Mouse (Mus musculus): Measurements from ENCODE around the gene Gatm. TPM values are rescaled to one million over a fixed set of nuclear protein-coding genes. Genes with fewer than 3 reads are reported as not detected.
A peak's percentile ranks its signal among the peaks of the same experiment; 100 is the strongest.

Gatm gene
- 59.9 and 61.8 TPM in 2 replicates for polyA plus RNA-seq (2015; fragmentation: Nextera tagmentation; extraction: Ambion mirVana)

DNA sequence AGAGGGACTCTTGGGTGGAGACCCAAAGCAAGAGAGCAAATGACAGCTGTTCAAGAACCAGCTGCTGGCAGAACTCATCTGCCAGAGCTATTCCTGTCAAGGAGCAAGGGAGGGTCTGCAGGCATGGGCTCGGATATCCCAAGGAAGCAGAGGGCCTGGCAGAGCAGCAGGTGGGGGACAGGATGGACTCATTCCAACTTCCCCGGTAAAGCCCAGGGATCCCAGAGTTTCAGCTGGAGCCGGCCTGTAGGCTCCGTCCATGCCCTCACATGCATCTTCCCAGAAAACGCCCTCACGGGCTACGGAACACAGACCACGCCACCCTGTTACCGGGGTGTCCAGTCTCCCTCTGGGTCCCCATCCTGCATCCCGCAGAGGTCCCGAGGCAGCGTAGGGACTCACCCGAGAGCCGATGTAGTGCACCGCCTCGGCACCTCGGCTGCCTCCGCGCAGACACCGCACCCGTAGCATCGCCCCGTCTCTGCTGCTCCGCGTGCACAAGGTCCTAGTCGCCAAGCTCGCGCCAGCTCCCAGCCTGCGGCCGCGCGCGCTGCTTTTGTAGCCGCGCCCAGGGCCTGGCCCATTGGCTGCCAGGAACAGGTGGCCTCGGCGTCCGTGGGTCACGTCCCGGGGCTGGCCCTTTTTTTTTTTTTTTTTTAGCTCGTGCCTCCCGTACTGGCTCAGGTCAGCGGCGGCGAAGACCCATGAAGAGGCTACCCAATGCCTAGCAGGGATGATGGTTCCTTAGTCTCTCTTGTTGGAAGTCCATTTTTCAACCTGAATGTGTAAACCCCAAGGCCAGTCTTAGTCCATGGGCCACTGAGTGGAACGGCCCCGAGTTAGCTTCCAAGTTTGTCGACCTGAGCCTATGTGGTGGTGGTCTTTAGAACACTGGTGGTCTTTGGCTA lies at the start of gene Gatm:
TSS of gene Gatm (minus strand) at position 558 of the 908 bp plus-strand sequence.
- Histone ChIP-seq H3K27me3 (replicated peaks; ENCODE audit: control insufficient read depth, insufficient read depth, low read length) (no peaks in the 10 kb centered on the region), H3K4me2 (ENCODE audit: low read length) (peak within 1 kb of the TSS; percentile 89), H3K4me3 (ENCODE audit: low read length) (peak within 1 kb of the TSS; percentile 77), H3K4me1 (ENCODE audit: control insufficient read depth, insufficient read depth, low read depth, low read length) (peaks cover 3% of the 10 kb centered on the region; the same call in 1 of the 2 replicates), H3K9me3 (ENCODE audit: control insufficient read depth, low read length) (no peaks in the 10 kb centered on the region), H3K36me3 (ENCODE audit: control insufficient read depth, insufficient read depth, low read length) (no peaks in the 10 kb centered on the region), H3K9ac (ENCODE audit: low read depth, low read length) (peak within 1 kb of the TSS; percentile 88), H3K27ac (ENCODE audit: low read depth, low read length) (peak within 1 kb of the TSS; percentile 72; the same call in 1 of the 2 replicates)
- WGBS: 2% methylated on average over 42 of the region's 48 CpGs
- ATAC-seq: peak; percentile 98

GRCm38 (mm10) chr2:122659825-122660224 lies 48.7 kb upstream of the Gatm start:
- Histone ChIP-seq H3K36me3 (ENCODE audit: control insufficient read depth, insufficient read depth, low read length) (no peaks in the 10 kb centered on the region), H3K27me3 (replicated peaks; ENCODE audit: control insufficient read depth, insufficient read depth, low read length) (no peaks in the 10 kb centered on the region), H3K27ac (ENCODE audit: low read depth, low read length) (no peak overlapping the region), H3K9ac (ENCODE audit: low read depth, low read length) (no peak overlapping the region), H3K9me3 (ENCODE audit: control insufficient read depth, low read length) (no peaks in the 10 kb centered on the region), H3K4me3 (ENCODE audit: low read length) (no peak overlapping the region), H3K4me1 (ENCODE audit: control insufficient read depth, insufficient read depth, low read depth, low read length) (no peaks in the 10 kb centered on the region), H3K4me2 (ENCODE audit: low read length) (no peak overlapping the region)
- 88% methylated on average over 7 of the region's 7 CpGs for WGBS
- ATAC-seq: no peak

- H3K4me1 ChIP-seq (ENCODE audit: control insufficient read depth, insufficient read depth, low read depth, low read length): no peaks in the 10 kb centered on the region
- no peak overlapping the region for H3K4me3 ChIP-seq (ENCODE audit: low read length)
- no peaks in the 10 kb centered on the region for H3K9me3 ChIP-seq (ENCODE audit: control insufficient read depth, low read length)
- no peak overlapping the region for H3K9ac ChIP-seq (ENCODE audit: low read depth, low read length)
- ATAC-seq: no peak
- no peaks in the 10 kb centered on the region for H3K27me3 ChIP-seq (replicated peaks; ENCODE audit: control insufficient read depth, insufficient read depth, low read length)
- WGBS: 89% methylated on average over 11 of the region's 11 CpGs
- no peak overlapping the region for H3K27ac ChIP-seq (ENCODE audit: low read depth, low read length)
- H3K36me3 ChIP-seq (ENCODE audit: control insufficient read depth, insufficient read depth, low read length): no peaks in the 10 kb centered on the region
- no peak overlapping the region for H3K4me2 ChIP-seq (ENCODE audit: low read length)
Measured at GRCm38 (mm10) chr2:122657707-122658524, 46.8 kb upstream of the Gatm start.

- ATAC-seq: no peak
- Histone ChIP-seq H3K4me3 (ENCODE audit: low read length) (no peak overlapping the region), H3K9ac (ENCODE audit: low read depth, low read length) (no peak overlapping the region), H3K27ac (ENCODE audit: low read depth, low read length) (no peak overlapping the region), H3K4me1 (ENCODE audit: control insufficient read depth, insufficient read depth, low read depth, low read length) (no peaks in the 10 kb centered on the region), H3K9me3 (ENCODE audit: control insufficient read depth, low read length) (no peaks in the 10 kb centered on the region), H3K4me2 (ENCODE audit: low read length) (no peak overlapping the region), H3K36me3 (ENCODE audit: control insufficient read depth, insufficient read depth, low read length) (no peaks in the 10 kb centered on the region), H3K27me3 (replicated peaks; ENCODE audit: control insufficient read depth, insufficient read depth, low read length) (no peaks in the 10 kb centered on the region)
- WGBS: 61% methylated on average over 9 of the region's 9 CpGs
Measured at GRCm38 (mm10) chr2:122656767-122657166, 45.7 kb upstream of the Gatm start.

GRCm38 (mm10) chr2:122656052-122656451 lies 44.9 kb upstream of the Gatm start:
- Histone ChIP-seq H3K9ac (ENCODE audit: low read depth, low read length) (no peak overlapping the region), H3K4me3 (ENCODE audit: low read length) (no peak overlapping the region), H3K4me1 (ENCODE audit: control insufficient read depth, insufficient read depth, low read depth, low read length) (no peaks in the 10 kb centered on the region), H3K36me3 (ENCODE audit: control insufficient read depth, insufficient read depth, low read length) (no peaks in the 10 kb centered on the region), H3K27me3 (replicated peaks; ENCODE audit: control insufficient read depth, insufficient read depth, low read length) (no peaks in the 10 kb centered on the region), H3K27ac (ENCODE audit: low read depth, low read length) (no peak overlapping the region), H3K4me2 (ENCODE audit: low read length) (no peak overlapping the region), H3K9me3 (ENCODE audit: control insufficient read depth, low read length) (no peaks in the 10 kb centered on the region)
- no peak for ATAC-seq
- WGBS: 58% methylated on average over 2 of the region's 2 CpGs

- Histone ChIP-seq H3K9me3 (ENCODE audit: control insufficient read depth, low read length) (no peaks in the 10 kb centered on the region), H3K27me3 (replicated peaks; ENCODE audit: control insufficient read depth, insufficient read depth, low read length) (no peaks in the 10 kb centered on the region), H3K27ac (ENCODE audit: low read depth, low read length) (no peak overlapping the region), H3K9ac (ENCODE audit: low read depth, low read length) (no peak overlapping the region), H3K4me2 (ENCODE audit: low read length) (no peak overlapping the region), H3K4me1 (ENCODE audit: control insufficient read depth, insufficient read depth, low read depth, low read length) (no peaks in the 10 kb centered on the region), H3K36me3 (ENCODE audit: control insufficient read depth, insufficient read depth, low read length) (no peaks in the 10 kb centered on the region), H3K4me3 (ENCODE audit: low read length) (no peak overlapping the region)
- 76% methylated on average over 17 of the region's 17 CpGs for WGBS
- ATAC-seq: no peak
Measured at GRCm38 (mm10) chr2:122652096-122653084, 41.3 kb upstream of the Gatm start.

GRCm38 (mm10) chr2:122638673-122639072 lies 27.6 kb upstream of the Gatm start:
- no peak for ATAC-seq
- Histone ChIP-seq H3K9me3 (ENCODE audit: control insufficient read depth, low read length) (no peaks in the 10 kb centered on the region), H3K9ac (ENCODE audit: low read depth, low read length) (no peak overlapping the region), H3K27me3 (replicated peaks; ENCODE audit: control insufficient read depth, insufficient read depth, low read length) (0 out of 2 replicates have a peak, but pooled peaks cover 2% of the 10 kb centered on the region), H3K27ac (ENCODE audit: low read depth, low read length) (no peak overlapping the region), H3K4me2 (ENCODE audit: low read length) (no peak overlapping the region), H3K36me3 (ENCODE audit: control insufficient read depth, insufficient read depth, low read length) (0 out of 2 replicates have a peak, but pooled peaks cover 3% of the 10 kb centered on the region), H3K4me3 (ENCODE audit: low read length) (no peak overlapping the region), H3K4me1 (ENCODE audit: control insufficient read depth, insufficient read depth, low read depth, low read length) (peaks cover 5% of the 10 kb centered on the region)
- WGBS: 65% methylated on average over 5 of the region's 5 CpGs

- WGBS: 34% methylated on average over 12 of the region's 12 CpGs
- Histone ChIP-seq H3K36me3 (ENCODE audit: control insufficient read depth, insufficient read depth, low read length) (peaks cover 9% of the 10 kb centered on the region; the same call in 1 of the 2 replicates), H3K9ac (ENCODE audit: low read depth, low read length) (peak overlapping the region; percentile 47; the same call in 1 of the 2 replicates), H3K4me3 (ENCODE audit: low read length) (peak overlapping the region; percentile 46), H3K4me2 (ENCODE audit: low read length) (peak overlapping the region; percentile 77), H3K27me3 (replicated peaks; ENCODE audit: control insufficient read depth, insufficient read depth, low read length) (0 out of 2 replicates have a peak, but pooled peaks cover 2% of the 10 kb centered on the region), H3K9me3 (ENCODE audit: control insufficient read depth, low read length) (no peaks in the 10 kb centered on the region), H3K27ac (ENCODE audit: low read depth, low read length) (no peak overlapping the region), H3K4me1 (ENCODE audit: control insufficient read depth, insufficient read depth, low read depth, low read length) (peaks cover 5% of the 10 kb centered on the region)
- ATAC-seq: no peak
Measured at GRCm38 (mm10) chr2:122638029-122638428, 26.9 kb upstream of the Gatm start.

Data from hindbrain, embryonic 16.5 days (tissue).